Mouse (Mus musculus): ENCODE measurements at regions not wholly inside any gene's neighbourhood (a gene's known extent, or its start where the extent isn't known, plus 50 kb on each side); places are given as distances from the start of the nearest gene placed in this dataset.

- peak; percentile 11 to 45 for DNase-seq
Observed at GRCm38 (mm10) chr7:70834787-70835461, 468.4 kb upstream of the Nr2f2 start.

GRCm38 (mm10) chr7:70828486-70829195 lies 462.1 kb upstream of the Nr2f2 start:
- DNase-seq, result no peak

GRCm38 (mm10) chr7:70826074-70826473 lies 459.5 kb upstream of the Nr2f2 start:
- no peak for DNase-seq

- DNase-seq, result peak in 1 of 2 experiments; percentile 21
Observed at GRCm38 (mm10) chr7:70823020-70823419, 456.5 kb upstream of the Nr2f2 start.

- peak; percentile 92 to 93 for DNase-seq
Observed at GRCm38 (mm10) chr7:70822310-70822821, 455.8 kb upstream of the Nr2f2 start.

GRCm38 (mm10) chr7:70821861-70822260 lies 455.3 kb upstream of the Nr2f2 start:
- DNase-seq, result no peak

- no peak for DNase-seq
Observed at GRCm38 (mm10) chr7:70817347-70817913, 450.9 kb upstream of the Nr2f2 start.

- DNase-seq, result no peak
Observed at GRCm38 (mm10) chr7:70814391-70814790, 447.9 kb upstream of the Nr2f2 start.

GRCm38 (mm10) chr7:70813101-70813500 lies 446.6 kb upstream of the Nr2f2 start:
- no peak for DNase-seq

GRCm38 (mm10) chr7:70810411-70811090 lies 444.0 kb upstream of the Nr2f2 start:
- DNase-seq, result no peak

GRCm38 (mm10) chr7:70804281-70804680 lies 437.7 kb upstream of the Nr2f2 start:
- peak in 1 of 2 experiments; percentile 21 for DNase-seq

- DNase-seq, result no peak
Observed at GRCm38 (mm10) chr7:70799976-70800375, 433.4 kb upstream of the Nr2f2 start.

GRCm38 (mm10) chr7:70799031-70799766 lies 432.7 kb upstream of the Nr2f2 start:
- DNase-seq, result no peak

- no peak for DNase-seq
Observed at GRCm38 (mm10) chr7:70796038-70796760, 429.7 kb upstream of the Nr2f2 start.

- DNase-seq, result peak in 1 of 2 experiments; percentile 6
Observed at GRCm38 (mm10) chr7:70788902-70789796, 422.6 kb upstream of the Nr2f2 start.

GRCm38 (mm10) chr7:70787966-70788365 lies 421.4 kb upstream of the Nr2f2 start:
- DNase-seq, result peak in 1 of 2 experiments; percentile 19

- DNase-seq, result no peak
Observed at GRCm38 (mm10) chr7:70780742-70781332, 414.3 kb upstream of the Nr2f2 start.

GRCm38 (mm10) chr7:70777763-70778162 lies 411.2 kb upstream of the Nr2f2 start:
- no peak for DNase-seq

GRCm38 (mm10) chr7:70769655-70770054 lies 403.1 kb upstream of the Nr2f2 start:
- DNase-seq, result no peak

- DNase-seq, result no peak
Observed at GRCm38 (mm10) chr7:70767697-70768096, 401.2 kb upstream of the Nr2f2 start.

Measured in cerebellum, postnatal 14 days (tissue).